Mouse (Mus musculus): ENCODE measurements around the gene Dnah5. TPM values are rescaled to one million over a fixed set of nuclear protein-coding genes. Genes with fewer than 3 reads are reported as not detected.
A peak's percentile ranks its signal among the peaks of the same experiment; 100 is the strongest.

Dnah5 gene
- polyA plus RNA-seq (2012; rRNA removed): 0.19 and 0.32 TPM in 2 replicates

- TF ChIP-seq CTCF (IDR thresholded peaks at IDR 0.05; ENCODE audit: control insufficient read depth, insufficient read depth, insufficient replicate concordance, low read depth, low read length) (no peak), POLR2A (IDR thresholded peaks at IDR 0.05; ENCODE audit: control insufficient read depth, low read depth, low read length) (no peak)
- H3K4me3 ChIP-seq (ENCODE audit: control insufficient read depth, low read depth, low read length): no peak within 1 kb of the TSS
- H3K27me3 ChIP-seq (ENCODE audit: control insufficient read depth, insufficient read depth, low read length): no peaks in the 10 kb centered on the region
- no peak within 1 kb of the TSS for H3K27ac ChIP-seq (ENCODE audit: control insufficient read depth, insufficient read depth, low read depth, low read length)
- no peaks in the 10 kb centered on the region for H3K4me1 ChIP-seq (ENCODE audit: control insufficient read depth, insufficient read depth, low read length)
- H3K36me3 ChIP-seq (ENCODE audit: control insufficient read depth, insufficient read depth, low read length): no peaks in the 10 kb centered on the region
Observed at GRCm38 (mm10) chr15:28203111-28204075, at the start of gene Dnah5. TSS of gene Dnah5 (plus strand) at chr15:28203752.

- H3K4me3 ChIP-seq (ENCODE audit: control insufficient read depth, low read depth, low read length): no peak overlapping the region
- H3K4me1 ChIP-seq (ENCODE audit: control insufficient read depth, insufficient read depth, low read length): peaks cover 3% of the 10 kb centered on the region; the same call in 1 of the 2 replicates
- H3K36me3 ChIP-seq (ENCODE audit: control insufficient read depth, insufficient read depth, low read length): no peaks in the 10 kb centered on the region
- no peaks in the 10 kb centered on the region for H3K27me3 ChIP-seq (ENCODE audit: control insufficient read depth, insufficient read depth, low read length)
- no peak overlapping the region for H3K27ac ChIP-seq (ENCODE audit: control insufficient read depth, insufficient read depth, low read depth, low read length)
- TF ChIP-seq CTCF (IDR thresholded peaks at IDR 0.05; ENCODE audit: control insufficient read depth, insufficient read depth, insufficient replicate concordance, low read depth, low read length) (peak; percentile 13; the same call in 1 of the 2 replicates), POLR2A (IDR thresholded peaks at IDR 0.05; ENCODE audit: control insufficient read depth, low read depth, low read length) (no peak)
Observed at GRCm38 (mm10) chr15:28154822-28155501, 48.6 kb upstream of the Dnah5 start.

- peak overlapping the region; percentile 0; the same call in 1 of the 2 replicates for H3K4me3 ChIP-seq (ENCODE audit: control insufficient read depth, low read depth, low read length)
- TF ChIP-seq POLR2A (IDR thresholded peaks at IDR 0.05; ENCODE audit: control insufficient read depth, low read depth, low read length) (no peak), CTCF (IDR thresholded peaks at IDR 0.05; ENCODE audit: control insufficient read depth, insufficient read depth, insufficient replicate concordance, low read depth, low read length) (no peak)
- no peak overlapping the region for H3K27ac ChIP-seq (ENCODE audit: control insufficient read depth, insufficient read depth, low read depth, low read length)
- no peaks in the 10 kb centered on the region for H3K36me3 ChIP-seq (ENCODE audit: control insufficient read depth, insufficient read depth, low read length)
- no peaks in the 10 kb centered on the region for H3K27me3 ChIP-seq (ENCODE audit: control insufficient read depth, insufficient read depth, low read length)
- H3K4me1 ChIP-seq (ENCODE audit: control insufficient read depth, insufficient read depth, low read length): peaks cover 3% of the 10 kb centered on the region; the same call in 1 of the 2 replicates
Observed at GRCm38 (mm10) chr15:28158771-28159489, 44.6 kb upstream of the Dnah5 start.

- Histone ChIP-seq H3K4me1 (ENCODE audit: control insufficient read depth, insufficient read depth, low read length) (no peaks in the 10 kb centered on the region), H3K4me3 (ENCODE audit: control insufficient read depth, low read depth, low read length) (no peak overlapping the region), H3K27me3 (ENCODE audit: control insufficient read depth, insufficient read depth, low read length) (no peaks in the 10 kb centered on the region), H3K27ac (ENCODE audit: control insufficient read depth, insufficient read depth, low read depth, low read length) (no peak overlapping the region), H3K36me3 (ENCODE audit: control insufficient read depth, insufficient read depth, low read length) (no peaks in the 10 kb centered on the region)
- TF ChIP-seq CTCF (IDR thresholded peaks at IDR 0.05; ENCODE audit: control insufficient read depth, insufficient read depth, insufficient replicate concordance, low read depth, low read length): no peak
- no peak for TF ChIP-seq POLR2A (IDR thresholded peaks at IDR 0.05; ENCODE audit: control insufficient read depth, low read depth, low read length)
Observed at GRCm38 (mm10) chr15:28162291-28162690, 41.3 kb upstream of the Dnah5 start.

- H3K27ac ChIP-seq (ENCODE audit: control insufficient read depth, insufficient read depth, low read depth, low read length): no peak overlapping the region
Observed at GRCm38 (mm10) chr15:28165234-28165633, 38.3 kb upstream of the Dnah5 start.

GRCm38 (mm10) chr15:28166090-28166489 is 37.5 kb upstream of the Dnah5 start:
- H3K4me3 ChIP-seq (ENCODE audit: control insufficient read depth, low read depth, low read length): no peak overlapping the region
- TF ChIP-seq POLR2A (IDR thresholded peaks at IDR 0.05; ENCODE audit: control insufficient read depth, low read depth, low read length) (no peak), CTCF (IDR thresholded peaks at IDR 0.05; ENCODE audit: control insufficient read depth, insufficient read depth, insufficient replicate concordance, low read depth, low read length) (no peak)
- no peaks in the 10 kb centered on the region for H3K36me3 ChIP-seq (ENCODE audit: control insufficient read depth, insufficient read depth, low read length)
- no peaks in the 10 kb centered on the region for H3K27me3 ChIP-seq (ENCODE audit: control insufficient read depth, insufficient read depth, low read length)
- H3K4me1 ChIP-seq (ENCODE audit: control insufficient read depth, insufficient read depth, low read length): no peaks in the 10 kb centered on the region
- H3K27ac ChIP-seq (ENCODE audit: control insufficient read depth, insufficient read depth, low read depth, low read length): no peak overlapping the region

More at GRCm38 (mm10) chr15:28165234-28165633, 38.3 kb upstream of the Dnah5 start:
- no peaks in the 10 kb centered on the region for H3K4me1 ChIP-seq (ENCODE audit: control insufficient read depth, insufficient read depth, low read length)
- TF ChIP-seq POLR2A (IDR thresholded peaks at IDR 0.05; ENCODE audit: control insufficient read depth, low read depth, low read length) (no peak), CTCF (IDR thresholded peaks at IDR 0.05; ENCODE audit: control insufficient read depth, insufficient read depth, insufficient replicate concordance, low read depth, low read length) (no peak)
- H3K36me3 ChIP-seq (ENCODE audit: control insufficient read depth, insufficient read depth, low read length): no peaks in the 10 kb centered on the region
- H3K27me3 ChIP-seq (ENCODE audit: control insufficient read depth, insufficient read depth, low read length): no peaks in the 10 kb centered on the region
- H3K4me3 ChIP-seq (ENCODE audit: control insufficient read depth, low read depth, low read length): no peak overlapping the region

Measured in testis, adult 2 months (tissue).